21 mouse cellular contexts compared by ENCODE assay signal in genomic region chr9:114455420-114455819, GRCm38 (mm10). TPM values are rescaled to one million over a fixed set of nuclear protein-coding genes. Genes with fewer than 3 reads are reported as not detected.
"Had no signal": no experiment of that assay in that cellular context is flagged by ENCODE, and none has a peak within 500 bp of the region (broad histone marks: within the 10 kb centered on the region; RNA-seq: fewer than 3 reads in every experiment).

No protein-coding gene starts in this region.

- H3K9ac ChIP-seq: lung, embryonic 14.5 days; midbrain, embryonic 12.5 days; neural tube, embryonic 13.5 days; neural tube, embryonic 15.5 days had no signal

- ATAC-seq: midbrain, embryonic 16.5 days had no signal

- H3K27ac ChIP-seq: midbrain, embryonic 10.5 days; midbrain, embryonic 12.5 days; neural tube, embryonic 13.5 days; neural tube, embryonic 15.5 days had no signal

- H3K9me3 ChIP-seq: midbrain, embryonic 10.5 days; midbrain, embryonic 12.5 days; neural tube, embryonic 13.5 days; neural tube, embryonic 15.5 days had no signal

- H3K4me3 ChIP-seq: midbrain, embryonic 10.5 days; midbrain, embryonic 12.5 days; myocyte; neural tube, embryonic 13.5 days; neural tube, embryonic 15.5 days had no signal

- H3K4me1 ChIP-seq: midbrain, embryonic 10.5 days; midbrain, embryonic 12.5 days; neural tube, embryonic 13.5 days; neural tube, embryonic 15.5 days had no signal

- H3K4me2 ChIP-seq: lung, embryonic 14.5 days; midbrain, embryonic 12.5 days; neural tube, embryonic 13.5 days; neural tube, embryonic 15.5 days had no signal

- H3K27me3 ChIP-seq: midbrain, embryonic 12.5 days; neural tube, embryonic 13.5 days; neural tube, embryonic 15.5 days had no signal

- DNase-seq: lung, postnatal 10 days; lung, postnatal 4 days; midbrain, embryonic 14.5 days; retina, postnatal 1 day; right cerebral cortex, adult 18-20 months; right cerebral cortex, postnatal 25 days; right cerebral cortex, postnatal 4 days; spleen, adult 18-20 months; thymus, adult 2 months; thymus, postnatal 25 days; thymus, postnatal 4 days had no signal

RNA-seq across cellular contexts. Expression of gene Ccr4, which starts 49.3 kb away (rescaled TPM):
- total RNA-seq: megakaryocyte-erythroid progenitor cell, adult 5-6 weeks had no signal
- polyA plus RNA-seq: lung, embryonic 14.5 days; midbrain, embryonic 10.5 days; midbrain, embryonic 12.5 days; midbrain, embryonic 14.5 days; midbrain, embryonic 16.5 days; myocyte; neural tube, embryonic 11.5 days; neural tube, embryonic 13.5 days; neural tube, embryonic 15.5 days; stomach, embryonic 14.5 days had no signal
